Mouse (Mus musculus): ENCODE measurements at regions not wholly inside any gene's neighbourhood (a gene's known extent, or its start where the extent isn't known, plus 50 kb on each side); places are given as distances from the start of the nearest gene placed in this dataset.

DNA sequence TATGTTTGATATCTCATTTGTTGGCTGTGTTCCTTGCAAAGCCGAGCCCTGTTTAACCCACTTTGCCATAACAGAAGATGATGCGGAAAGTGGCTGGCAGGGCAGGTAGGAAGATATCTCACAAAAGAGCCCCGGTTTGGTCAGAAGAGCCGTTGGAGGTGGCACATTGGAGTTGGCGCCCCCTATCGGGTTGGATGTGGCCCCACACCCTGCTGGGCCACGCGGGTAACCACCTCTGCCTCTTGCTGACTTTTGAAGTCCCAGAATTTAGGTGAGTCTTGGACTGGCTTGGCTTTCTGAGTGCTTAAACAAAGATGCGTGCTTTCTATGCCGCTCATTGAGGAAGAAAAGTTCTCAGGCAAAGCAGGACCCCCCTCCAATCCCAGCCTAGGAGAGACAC lies 56.1 kb downstream of the Gm4791 start:
- no peak for DNase-seq (ENCODE audit: extremely low spot score, low spot score)

DNA sequence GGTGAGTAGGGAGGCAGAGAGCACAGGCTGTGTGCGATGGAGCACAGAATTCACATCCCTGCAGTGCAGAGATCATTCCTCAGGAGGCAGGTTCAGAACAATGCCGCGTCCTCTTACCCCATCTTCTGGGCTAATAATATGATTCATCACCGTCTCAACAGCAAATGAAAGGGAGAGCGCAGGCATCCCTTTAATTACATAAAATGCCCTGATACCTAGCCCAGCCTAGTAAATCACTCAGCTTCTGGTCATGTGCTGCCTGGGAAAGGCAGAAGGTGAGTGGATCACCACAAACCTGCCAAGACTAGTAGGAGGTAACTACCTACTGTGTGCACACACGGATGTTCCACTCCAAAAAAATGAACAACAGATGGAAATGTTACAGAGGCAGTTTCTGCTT lies 57.0 kb downstream of the Gm4791 start:
- no peak for DNase-seq (ENCODE audit: extremely low spot score, low spot score)

- peak; percentile 30 for DNase-seq (ENCODE audit: extremely low spot score, low spot score)
These were observed 60.9 kb downstream of the Gm4791 start for GRCm38 (mm10) chr9:47059339-47060005.

- DNase-seq (ENCODE audit: extremely low spot score, low spot score) = no peak
These were observed 62.2 kb downstream of the Gm4791 start for GRCm38 (mm10) chr9:47060757-47061156.

DNA sequence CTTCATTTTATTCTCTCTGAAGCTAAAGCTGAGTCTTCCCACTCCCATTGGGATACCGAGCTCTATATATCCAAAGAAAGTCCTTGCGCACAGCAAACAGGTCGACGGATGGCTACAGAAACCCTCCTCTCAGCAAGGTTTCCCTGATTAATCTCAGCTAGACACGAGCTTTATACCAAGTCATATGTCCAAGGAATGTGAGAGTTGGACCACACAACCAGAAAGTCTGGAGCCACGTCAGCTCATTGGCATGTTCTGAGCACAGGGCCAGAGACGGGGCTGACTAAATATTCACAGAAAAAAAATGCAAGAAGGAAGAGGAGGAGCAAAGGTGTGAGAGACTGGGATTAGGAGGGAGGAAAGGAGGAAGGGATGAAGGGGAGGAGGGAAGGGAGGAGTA lies 64.0 kb downstream of the Gm4791 start:
- DNase-seq (ENCODE audit: extremely low spot score, low spot score) = no peak

DNA sequence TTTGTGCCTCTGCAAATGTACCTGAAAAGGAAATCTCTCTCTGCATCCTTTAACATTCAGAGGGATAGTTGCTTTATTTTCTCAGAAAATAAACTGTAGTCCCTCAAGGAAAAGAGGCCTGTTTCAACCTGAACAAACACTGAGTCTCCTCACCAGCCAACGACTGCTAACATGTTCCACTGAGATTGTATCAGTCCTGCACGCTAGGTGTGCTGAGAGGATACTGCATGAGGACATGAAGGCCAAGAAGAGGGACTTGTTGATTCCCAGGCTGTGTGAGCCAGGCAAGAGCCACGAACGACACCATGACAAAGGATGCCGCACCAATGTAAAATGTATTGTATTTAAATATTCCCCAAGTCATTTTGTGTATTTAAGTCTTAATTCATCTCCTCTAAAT lies 65.2 kb downstream of the Gm4791 start:
- no peak for DNase-seq (ENCODE audit: extremely low spot score, low spot score)

DNA sequence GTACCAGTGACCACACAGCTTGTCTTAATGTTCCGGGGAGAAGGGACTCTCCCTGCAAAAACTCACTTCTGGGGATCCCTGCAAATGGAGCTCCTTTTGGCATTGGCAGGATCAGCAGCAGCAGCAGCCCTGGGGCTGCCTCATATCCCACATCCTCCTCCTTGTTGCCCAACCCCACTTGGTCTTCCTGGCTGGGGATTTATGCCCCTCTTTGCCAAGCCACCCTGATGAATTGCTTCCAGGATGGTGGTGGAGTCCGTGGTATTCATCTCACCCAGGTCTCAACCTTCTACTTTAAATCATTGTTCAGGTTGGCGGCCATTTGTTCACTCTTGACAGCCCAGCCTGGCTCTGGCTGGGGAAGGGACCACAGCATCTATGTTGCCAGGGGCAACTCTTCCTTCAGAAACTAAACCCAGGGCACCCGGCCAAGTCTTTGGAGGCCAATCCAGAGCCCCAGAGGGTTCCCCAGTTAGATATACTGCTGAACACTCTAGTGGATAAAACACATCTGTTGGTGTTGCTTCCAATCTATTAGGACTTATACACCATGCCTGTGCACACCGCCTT lies 66.0 kb downstream of the Gm4791 start:
- no peak for DNase-seq (ENCODE audit: extremely low spot score, low spot score)

GRCm38 (mm10) chr9:47069436-47069835 lies 70.9 kb downstream of the Gm4791 start:
- no peak for DNase-seq (ENCODE audit: extremely low spot score, low spot score)

GRCm38 (mm10) chr9:47070958-47071357 lies 72.4 kb downstream of the Gm4791 start:
- no peak for DNase-seq (ENCODE audit: extremely low spot score, low spot score)

GRCm38 (mm10) chr9:47076946-47077345 lies 78.4 kb downstream of the Gm4791 start:
- DNase-seq (ENCODE audit: extremely low spot score, low spot score) = no peak

- no peak for DNase-seq (ENCODE audit: extremely low spot score, low spot score)
These were observed 78.9 kb downstream of the Gm4791 start for GRCm38 (mm10) chr9:47077416-47077815.

DNA sequence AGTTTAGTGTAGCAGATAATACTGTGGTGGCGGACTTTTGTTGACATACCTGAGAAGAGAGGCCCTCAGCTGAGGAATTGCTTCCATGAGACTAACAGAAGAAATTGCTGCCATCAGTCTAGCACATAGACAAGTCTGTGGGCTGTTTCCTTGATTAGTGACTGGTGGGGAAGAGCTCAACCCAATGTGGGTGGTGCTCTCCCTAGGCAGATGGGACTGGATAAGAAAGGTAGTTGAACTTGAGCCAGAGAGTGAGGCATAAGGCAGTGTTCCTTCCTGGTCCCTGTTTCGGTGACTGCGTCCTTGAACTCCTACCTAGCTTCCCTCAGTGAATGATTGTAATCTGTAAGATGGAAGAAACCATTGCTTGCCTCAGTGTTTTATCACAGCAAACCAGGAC lies 79.4 kb downstream of the Gm4791 start:
- no peak for DNase-seq (ENCODE audit: extremely low spot score, low spot score)

DNA sequence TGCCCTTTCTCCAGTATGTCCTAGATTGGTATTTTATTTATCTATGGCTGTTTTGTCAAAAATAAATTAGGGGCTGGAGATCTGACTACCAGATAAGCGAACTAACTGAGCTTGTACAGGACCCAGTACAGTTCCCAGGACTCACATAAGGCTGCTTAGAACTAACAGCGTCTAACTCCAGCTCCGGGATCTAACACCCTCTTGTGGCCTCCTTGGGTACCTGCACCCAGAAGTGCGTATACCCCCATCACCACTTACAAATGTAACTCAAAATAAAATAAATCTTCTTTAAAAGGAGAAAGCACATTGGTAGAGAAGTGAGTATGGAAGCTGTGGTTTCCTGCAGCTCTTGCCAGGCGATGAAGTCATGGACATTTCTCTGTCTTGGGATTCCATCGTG lies 82.9 kb downstream of the Gm4791 start:
- DNase-seq (ENCODE audit: extremely low spot score, low spot score) = no peak

DNA sequence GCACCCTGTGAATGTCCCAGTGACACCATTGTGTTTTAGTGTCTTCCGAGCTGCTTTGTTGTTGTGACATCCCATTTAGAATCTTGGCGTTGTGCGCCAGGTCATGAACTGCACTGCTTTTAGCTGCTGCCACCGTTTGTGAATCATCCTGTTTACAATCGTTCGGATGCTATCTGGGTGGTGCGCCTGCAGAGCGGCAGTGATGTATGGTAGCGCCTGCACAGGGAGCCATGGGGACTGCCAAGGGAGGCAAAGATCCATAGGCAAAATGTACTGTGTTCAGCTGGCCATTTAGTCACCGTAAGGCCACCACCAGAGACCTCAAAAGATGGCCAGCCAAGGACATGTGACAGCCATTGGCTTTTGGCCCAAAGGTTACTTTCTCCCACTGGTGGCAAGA lies 93.3 kb downstream of the Gm4791 start:
- no peak for DNase-seq (ENCODE audit: extremely low spot score, low spot score)

GRCm38 (mm10) chr9:47095656-47096055 lies 97.1 kb downstream of the Gm4791 start:
- no peak for DNase-seq (ENCODE audit: extremely low spot score, low spot score)

DNA sequence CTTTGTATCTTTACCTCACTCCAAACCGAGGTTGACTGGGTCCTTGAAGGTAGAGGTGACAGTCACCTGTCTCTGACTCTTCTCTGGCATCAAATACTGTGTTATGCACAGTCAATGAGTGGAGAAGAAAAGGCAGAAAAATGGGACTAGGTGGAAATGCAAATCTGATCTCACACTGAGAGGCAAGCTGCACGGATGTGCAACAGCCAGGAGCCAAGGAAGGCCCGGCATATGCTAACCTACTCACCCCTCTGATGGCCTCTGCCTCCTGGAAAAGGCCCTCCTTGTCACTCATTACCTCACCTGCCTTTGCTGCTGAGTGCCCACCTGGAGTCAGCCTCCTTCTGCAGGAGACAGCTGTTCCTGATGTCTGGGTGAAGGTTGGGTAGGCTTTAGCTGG lies 104.8 kb downstream of the Gm4791 start:
- no peak for DNase-seq (ENCODE audit: extremely low spot score, low spot score)

GRCm38 (mm10) chr9:47103966-47104365 lies 105.4 kb downstream of the Gm4791 start:
- no peak for DNase-seq (ENCODE audit: extremely low spot score, low spot score)

- no peak for DNase-seq (ENCODE audit: extremely low spot score, low spot score)
These were observed 109.6 kb downstream of the Gm4791 start for GRCm38 (mm10) chr9:47108096-47108495.

DNA sequence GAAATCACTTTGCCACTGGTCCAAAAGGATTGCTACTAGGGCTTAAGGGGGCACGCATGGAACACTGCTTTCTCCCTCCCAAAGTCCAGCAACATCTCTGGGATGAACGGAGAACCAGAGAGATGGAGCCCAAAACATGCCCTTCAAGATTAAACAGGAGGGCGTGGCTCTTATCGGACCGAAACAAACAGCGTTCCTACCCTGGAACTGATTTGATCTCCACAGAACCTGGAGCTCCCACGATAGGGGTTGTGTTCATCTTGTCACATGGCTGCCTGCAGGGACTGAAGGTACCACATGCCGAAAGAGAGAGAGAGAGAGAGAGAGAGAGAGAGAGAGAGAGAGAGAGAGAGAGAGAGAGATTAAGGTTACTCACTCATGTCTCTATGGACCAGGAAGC lies 120.7 kb downstream of the Gm4791 start:
- no peak for DNase-seq (ENCODE audit: extremely low spot score, low spot score)

GRCm38 (mm10) chr9:47123113-47123512 lies 124.6 kb downstream of the Gm4791 start:
- no peak for DNase-seq (ENCODE audit: extremely low spot score, low spot score)

- DNase-seq (ENCODE audit: extremely low spot score, low spot score) = no peak
These were observed 127.0 kb downstream of the Gm4791 start for GRCm38 (mm10) chr9:47125517-47125916.

- DNase-seq (ENCODE audit: extremely low spot score, low spot score) = no peak
These were observed 127.7 kb downstream of the Gm4791 start for GRCm38 (mm10) chr9:47126236-47126635.

- no peak for DNase-seq (ENCODE audit: extremely low spot score, low spot score)
These were observed 129.3 kb downstream of the Gm4791 start for GRCm38 (mm10) chr9:47127756-47128424.

All from neural tube, embryonic 10.5 days (tissue).